Mouse (Mus musculus) liver, embryonic 12.5 days (tissue): Measurements from ENCODE around the gene Fgfr3. TPM values are rescaled to one million over a fixed set of nuclear protein-coding genes. Genes with fewer than 3 reads are reported as not detected.

Experiments
- ATAC-seq: fragments of 200-750 bp; cut with Nextera tagmentation; 2 replicates; pipeline ENCODE4 v1.8.0; 2017; ENCODE audit warnings: moderate number of reproducible peaks, mild to moderate bottlenecking, moderate library complexity
- H3K27ac ChIP-seq: fragments of 300-500 bp; sonication (generic); 2 replicates; pipeline ENCODE4 v1.5.1; 2016; ENCODE audit warnings: mild to moderate bottlenecking
- H3K27me3 ChIP-seq: fragments of 300-500 bp; sonication (generic); replicated peaks from 2 replicates; pipeline ENCODE4 v1.6.1; 2016; ENCODE audit warnings: mild to moderate bottlenecking, moderate library complexity
- H3K36me3 ChIP-seq: fragments of 300-500 bp; sonication (generic); 2 replicates; pipeline ENCODE4 v1.6.1; 2016; ENCODE audit warnings: mild to moderate bottlenecking, moderate library complexity
- H3K4me1 ChIP-seq: fragments of 300-500 bp; sonication (generic); 2 replicates; pipeline ENCODE4 v1.6.1; 2016
- H3K4me2 ChIP-seq: fragments of 300-500 bp; sonication (generic); 2 replicates; pipeline ENCODE4 v1.6.1; 2016; ENCODE audit warnings: mild to moderate bottlenecking, moderate library complexity
- H3K4me3 ChIP-seq: fragments of 300-500 bp; sonication (generic); 2 replicates; pipeline ENCODE4 v1.5.1; 2016; ENCODE audit warnings: mild to moderate bottlenecking, moderate library complexity
- H3K9ac ChIP-seq: fragments of 300-500 bp; sonication (generic); 2 replicates; pipeline ENCODE4 v1.6.1; 2016; ENCODE audit warnings: mild to moderate bottlenecking, moderate library complexity
- H3K9me3 ChIP-seq: fragments of 300-500 bp; sonication (generic); replicated peaks from 2 replicates; pipeline ENCODE4 v1.6.1; 2016; ENCODE audit warnings: mild to moderate bottlenecking, moderate library complexity
- WGBS: fragments of 180-500 bp; shearing (Covaris S2); methylation state at CpG from one replicate; pipeline ENCODE4 v1.1.7; 2016; ENCODE audit not compliant: insufficient replicate concordance; 5-methylcytosine and 5-hydroxymethylcytosine counted together
- polyA plus RNA-seq: library from polyadenylated mRNA; unstranded; fragments of >200 nt; fragmentation: Nextera tagmentation; extraction: Ambion mirVana; gene quantifications from 2 replicates; pipeline ENCODE4 v1.2.1, GENCODE M21; 2016

The Fgfr3 gene
- polyA plus RNA-seq, 1 experiment from 2014 or later = 4.8 TPM

- Histone ChIP-seq H3K27ac (no peak overlapping the region), H3K27me3 (no peaks in the 10 kb centered on the region), H3K9me3 (no peaks in the 10 kb centered on the region), H3K36me3 (peaks cover 45% of the 10 kb centered on the region), H3K4me2 (no peak overlapping the region), H3K4me1 (no peaks in the 10 kb centered on the region), H3K9ac (no peak overlapping the region), H3K4me3 (no peak overlapping the region)
- ATAC-seq = no peak
- 24% methylated on average over 7 of the region's 7 CpGs for WGBS
These were observed 16.4 kb downstream of the Fgfr3 start for GRCm38 (mm10) chr5:33737903-33738321.

GRCm38 (mm10) chr5:33738341-33738740 lies 16.9 kb downstream of the Fgfr3 start:
- Histone ChIP-seq H3K27ac (no peak overlapping the region), H3K27me3 (no peaks in the 10 kb centered on the region), H3K9ac (no peak overlapping the region), H3K4me3 (no peak overlapping the region), H3K9me3 (no peaks in the 10 kb centered on the region), H3K4me2 (no peak overlapping the region), H3K36me3 (peaks cover 45% of the 10 kb centered on the region), H3K4me1 (no peaks in the 10 kb centered on the region)
- no peak for ATAC-seq

GRCm38 (mm10) chr5:33740548-33740947 lies 19.1 kb downstream of the Fgfr3 start:
- Histone ChIP-seq H3K9ac (no peak overlapping the region), H3K4me3 (no peak overlapping the region), H3K9me3 (no peaks in the 10 kb centered on the region), H3K4me2 (no peak overlapping the region), H3K27me3 (no peaks in the 10 kb centered on the region), H3K27ac (peak overlapping the region; percentile 16; the same call in 1 of the 2 replicates), H3K36me3 (peaks cover 48% of the 10 kb centered on the region), H3K4me1 (no peaks in the 10 kb centered on the region)
- peak; percentile 66 for ATAC-seq
- 70% methylated on average over 4 of the region's 4 CpGs for WGBS

GRCm38 (mm10) chr5:33743481-33743880 lies 22.0 kb downstream of the Fgfr3 start:
- H3K4me3 ChIP-seq = no peak overlapping the region
- H3K4me1 ChIP-seq = no peaks in the 10 kb centered on the region
- no peak for ATAC-seq
- H3K4me2 ChIP-seq = no peak overlapping the region
- no peak overlapping the region for H3K9ac ChIP-seq
- peaks cover 75% of the 10 kb centered on the region for H3K36me3 ChIP-seq
- no peak overlapping the region for H3K27ac ChIP-seq
- no peaks in the 10 kb centered on the region for H3K27me3 ChIP-seq
- WGBS = 80% methylated on average over 8 of the region's 8 CpGs
- no peaks in the 10 kb centered on the region for H3K9me3 ChIP-seq

- no peak overlapping the region for H3K27ac ChIP-seq
- H3K27me3 ChIP-seq = no peaks in the 10 kb centered on the region
- H3K9ac ChIP-seq = no peak overlapping the region
- no peaks in the 10 kb centered on the region for H3K9me3 ChIP-seq
- H3K4me2 ChIP-seq = no peak overlapping the region
- H3K4me1 ChIP-seq = peaks cover 30% of the 10 kb centered on the region
- H3K4me3 ChIP-seq = no peak overlapping the region
- ATAC-seq = no peak
- H3K36me3 ChIP-seq = peaks cover 40% of the 10 kb centered on the region
These were observed 55.7 kb downstream of the Fgfr3 start for GRCm38 (mm10) chr5:33777195-33777594.

- Histone ChIP-seq H3K9ac (peak overlapping the region; percentile 84), H3K27ac (peak overlapping the region; percentile 76)
These were observed 60.5 kb downstream of the Fgfr3 start for GRCm38 (mm10) chr5:33781964-33782344.

GRCm38 (mm10) chr5:33782345-33782998 lies 61.0 kb downstream of the Fgfr3 start, which contains the start of gene Letm1:
Gene Letm1 (minus strand): TSS chr5:33782817.
- Histone ChIP-seq H3K4me3 (peak within 1 kb of the TSS; percentile 87), H3K9me3 (no peaks in the 10 kb centered on the region), H3K4me2 (peak within 1 kb of the TSS; percentile 81), H3K4me1 (peaks cover 39% of the 10 kb centered on the region), H3K36me3 (peaks cover 11% of the 10 kb centered on the region), H3K27me3 (no peaks in the 10 kb centered on the region), H3K27ac (peak within 1 kb of the TSS; percentile 76), H3K9ac (peak within 1 kb of the TSS; percentile 84)
- under 1% methylated on average over 65 of the region's 65 CpGs for WGBS
- ATAC-seq = peak; percentile 100

More at GRCm38 (mm10) chr5:33781964-33782344, 60.5 kb downstream of the Fgfr3 start:
- H3K27me3 ChIP-seq = no peaks in the 10 kb centered on the region
- 3% methylated on average over 11 of the region's 11 CpGs for WGBS
- peak overlapping the region; percentile 87 for H3K4me3 ChIP-seq
- no peaks in the 10 kb centered on the region for H3K9me3 ChIP-seq
- H3K4me1 ChIP-seq = peaks cover 39% of the 10 kb centered on the region
- ATAC-seq = peak; percentile 13
- H3K4me2 ChIP-seq = peak overlapping the region; percentile 81
- H3K36me3 ChIP-seq = peaks cover 16% of the 10 kb centered on the region

GRCm38 (mm10) chr5:33782999-33783390 lies 61.5 kb downstream of the Fgfr3 start:
- Histone ChIP-seq H3K36me3 (peaks cover 5% of the 10 kb centered on the region), H3K9me3 (no peaks in the 10 kb centered on the region), H3K4me3 (peak overlapping the region; percentile 87), H3K4me2 (peak overlapping the region; percentile 81), H3K4me1 (peaks cover 39% of the 10 kb centered on the region), H3K27ac (no peak overlapping the region), H3K9ac (peak overlapping the region; percentile 84), H3K27me3 (peaks cover 4% of the 10 kb centered on the region)
- ATAC-seq = peak; percentile 51; the same call in 1 of the 2 replicates
- 9% methylated on average over 6 of the region's 6 CpGs for WGBS

Other genes starting within 250 kb of the Fgfr3 start
- 32.4 and 40.7 TPM in 2 replicates for gene Fam53a, start 92.0 kb upstream of the Fgfr3 start, polyA plus RNA-seq
- 0.11 and 0.19 TPM in 2 replicates for gene Gm9903, start 91.7 kb upstream of the Fgfr3 start, polyA plus RNA-seq
- gene Slbp, start 69.1 kb upstream of the Fgfr3 start, polyA plus RNA-seq = 326 and 340 TPM in 2 replicates
- gene Tacc3, start 63.5 kb upstream of the Fgfr3 start, polyA plus RNA-seq = 199 and 203 TPM in 2 replicates
- gene Tmem129, start 63.3 kb upstream of the Fgfr3 start, polyA plus RNA-seq = 26.4 and 27.3 TPM in 2 replicates
- gene Letm1, start 61.1 kb downstream of the Fgfr3 start, polyA plus RNA-seq = 40.9 and 41.7 TPM in 2 replicates
- 38.1 and 40.0 TPM in 2 replicates for gene Nsd2, start 99.1 kb downstream of the Fgfr3 start, polyA plus RNA-seq
- gene Nelfa, start 214.7 kb downstream of the Fgfr3 start, polyA plus RNA-seq = 42.7 and 42.9 TPM in 2 replicates